Mouse (Mus musculus) regulatory T cell (primary cell): ENCODE measurements around the gene Kif12.

Source experiments
- in situ Hi-C: fragments of 300-600 bp; cut with MboI, MseI; formaldehyde crosslinking; loops from one replicate; pipeline ENCODE4 v1.15.1; 2025; ENCODE audit warnings: high pct_unique_total_duplicates

Kif12 gene

DNA sequence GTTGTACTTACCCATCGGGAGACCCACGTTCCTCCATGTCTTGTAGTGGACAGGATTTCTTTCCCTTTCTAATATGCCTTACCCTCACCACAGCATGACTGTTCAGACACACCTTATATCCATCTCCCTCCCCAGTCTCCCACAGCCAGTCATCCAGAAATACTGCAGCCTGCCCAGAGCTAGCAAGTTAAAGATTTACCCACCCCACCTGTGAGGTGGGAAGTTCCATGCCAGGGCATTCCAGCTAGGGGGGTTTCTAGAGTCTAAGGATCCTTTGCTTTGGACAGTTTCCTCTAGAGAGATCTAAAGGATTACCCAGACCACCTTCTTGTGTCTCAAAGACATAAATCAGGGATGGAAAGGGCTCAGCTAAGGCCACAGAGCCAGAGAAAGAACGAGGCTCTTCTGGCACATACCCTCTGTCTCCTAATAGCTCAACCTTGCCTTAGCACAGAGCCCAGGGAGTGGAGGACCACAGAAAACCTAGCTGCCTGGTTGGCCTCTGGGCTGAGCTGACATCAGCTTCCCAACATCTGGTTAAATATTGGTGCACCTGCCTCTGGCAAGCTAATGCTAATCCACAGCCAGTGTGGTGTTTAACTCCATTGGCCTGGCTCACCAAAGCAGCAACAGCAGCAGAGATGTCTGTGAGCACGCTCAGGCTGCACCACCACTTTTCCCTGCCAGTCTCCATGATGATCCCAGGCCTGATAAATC, at the start of gene Kif12:
Gene Kif12 (minus strand): TSS at position 163 of the 717 bp plus-strand sequence.
- in situ Hi-C loops = no loop called here

DNA sequence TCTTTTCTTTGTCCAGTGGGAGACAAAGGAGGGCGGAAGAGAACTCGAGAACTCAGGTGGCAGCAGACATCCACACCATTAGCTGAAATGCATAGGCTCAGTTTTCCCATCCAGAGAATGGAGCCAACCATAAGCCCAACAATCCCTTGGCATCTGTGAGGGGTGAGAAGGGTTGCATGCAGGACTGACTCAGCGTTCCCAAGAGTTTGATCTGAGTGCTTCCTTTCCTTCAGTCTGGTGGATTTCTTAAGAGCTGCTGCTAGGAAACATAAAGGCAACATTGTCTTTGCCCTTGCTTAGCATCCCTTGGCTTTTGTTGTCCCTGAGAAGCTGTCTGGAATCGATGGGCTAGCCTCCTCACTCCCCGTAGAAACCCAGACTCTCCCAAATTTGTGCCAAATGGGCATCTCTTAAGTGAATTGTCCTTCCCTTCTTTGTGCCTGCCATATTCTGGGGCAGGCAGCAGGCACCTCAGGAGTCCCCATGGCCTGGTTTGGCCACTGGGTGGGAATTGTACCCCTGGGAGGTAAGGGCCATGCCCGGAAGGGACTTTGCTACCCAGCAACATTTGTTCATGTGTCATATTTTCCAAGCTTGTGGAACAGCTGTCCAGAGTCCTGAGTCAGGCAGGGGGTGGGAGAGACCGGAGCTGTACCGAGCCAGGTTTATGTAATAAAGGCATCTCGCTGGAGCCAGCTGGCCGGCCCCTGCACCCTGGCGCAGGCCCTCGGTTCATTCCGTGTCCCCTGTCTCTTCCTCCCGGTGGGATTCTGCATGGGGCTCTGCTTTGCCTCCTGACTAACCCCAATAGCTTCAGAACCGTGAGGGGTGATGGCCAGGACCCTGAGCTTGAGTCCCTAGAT, 49.4 kb upstream of the Kif12 start:
- in situ Hi-C loops = no loop called here

GRCm38 (mm10) chr4:63219635-63220034, 47.7 kb upstream of the Kif12 start:
- in situ Hi-C loops = loop anchor here (5.0 kb wide), 1 partner anchor 88 kb away; no protein-coding TSS in a partner anchor

DNA sequence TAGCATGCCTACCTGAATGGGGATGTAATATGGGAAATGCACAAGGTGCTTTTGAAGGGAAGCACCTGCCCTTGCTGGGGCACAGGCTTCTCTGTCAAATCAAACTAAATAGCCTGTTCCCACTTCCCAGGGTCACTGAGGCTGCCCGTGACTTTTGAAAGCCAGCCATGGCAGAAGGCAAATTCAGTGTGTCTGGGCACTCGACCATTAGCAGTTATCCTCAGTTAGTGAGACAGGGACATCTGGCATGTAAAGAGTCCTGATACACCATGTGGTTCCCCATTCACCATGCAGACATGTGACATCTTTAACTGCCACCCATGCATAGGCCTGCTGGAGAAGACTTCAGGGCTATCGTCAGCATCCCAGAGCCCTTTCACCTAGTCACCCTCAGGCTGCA, 47.1 kb upstream of the Kif12 start:
- in situ Hi-C loops = loop anchor here (5.0 kb wide), 1 partner anchor 88 kb away; no protein-coding TSS in a partner anchor

DNA sequence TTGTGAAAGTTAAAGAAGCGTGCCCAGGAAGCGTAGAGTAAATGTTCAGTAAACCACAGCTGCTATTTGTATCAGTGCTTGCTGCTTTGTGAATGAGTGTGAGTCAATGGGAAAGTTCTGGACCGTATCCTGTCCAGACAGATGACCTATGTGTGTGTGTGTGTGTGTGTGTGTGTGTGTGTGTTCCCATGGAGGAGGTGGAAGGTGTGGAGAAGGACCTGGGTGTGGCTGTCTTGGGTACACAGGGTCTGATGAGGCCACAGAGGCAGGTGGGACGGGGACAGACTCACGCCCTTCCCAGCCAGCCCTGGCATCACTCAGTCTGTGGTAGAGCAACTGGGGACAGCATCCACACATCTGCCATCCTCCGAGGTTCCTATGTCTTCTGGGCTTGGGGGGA, 45.6 kb upstream of the Kif12 start:
- in situ Hi-C loops = loop anchor here (5.0 kb wide), 1 partner anchor 90 kb away; no protein-coding TSS in a partner anchor

DNA sequence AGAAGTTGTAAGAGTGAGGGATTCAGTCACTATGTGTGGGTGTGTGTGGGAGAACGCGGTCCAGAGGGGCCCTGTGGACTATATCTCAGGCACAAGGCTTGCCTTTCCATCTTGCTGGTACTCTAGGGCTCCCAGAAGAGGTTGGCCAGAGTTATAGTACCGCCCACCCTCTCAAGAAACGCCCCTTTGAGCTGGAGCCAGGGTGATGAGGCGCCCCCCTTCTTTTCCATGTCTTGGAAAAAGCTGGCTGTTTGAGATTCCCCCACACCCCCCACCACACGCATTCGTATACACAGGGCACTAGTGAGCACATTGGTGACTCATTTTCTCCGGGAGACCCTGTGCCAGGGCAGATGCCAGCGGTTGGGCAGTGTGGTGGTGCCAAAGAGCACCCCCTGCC, 44.6 kb upstream of the Kif12 start:
- in situ Hi-C loops = loop anchor here (5.0 kb wide), 1 partner anchor 91 kb away; no protein-coding TSS in a partner anchor

DNA sequence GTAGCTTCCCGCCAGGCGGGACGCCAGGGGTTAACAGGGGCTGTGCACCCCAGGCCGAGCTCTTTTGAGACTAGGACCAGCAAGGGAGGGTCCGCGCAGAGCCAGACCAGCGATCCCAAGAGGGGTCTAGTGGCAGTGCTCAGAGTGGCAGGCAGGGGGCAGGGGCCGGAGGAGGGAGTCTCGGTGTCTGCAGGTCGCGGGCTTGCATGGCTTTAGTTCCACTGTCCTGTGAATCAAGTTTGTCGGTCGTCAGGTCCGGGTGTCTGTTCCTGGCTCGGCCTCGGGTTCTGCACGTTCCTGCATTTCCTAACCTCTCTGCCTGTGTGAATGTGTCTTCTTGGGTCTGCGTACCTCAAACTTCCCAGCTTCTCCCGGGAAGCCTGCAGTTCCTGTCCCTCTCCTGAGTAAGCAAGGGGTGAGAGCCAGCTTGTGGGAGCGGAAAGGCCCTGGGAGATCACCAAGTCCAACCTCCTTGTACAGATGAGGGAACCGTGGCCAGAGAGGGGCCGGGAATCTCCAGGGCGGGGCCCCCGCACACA, 44.1 kb upstream of the Kif12 start:
- in situ Hi-C loops = loop anchor here (5.0 kb wide), 1 partner anchor 91 kb away; no protein-coding TSS in a partner anchor

GRCm38 (mm10) chr4:63215185-63215992, 43.5 kb upstream of the Kif12 start:
- in situ Hi-C loops = loop anchor here (5.0 kb wide), 1 partner anchor 92 kb away; no protein-coding TSS in a partner anchor

GRCm38 (mm10) chr4:63213907-63214621, 42.1 kb upstream of the Kif12 start, which contains the start of gene Col27a1:
Gene Col27a1, plus strand, starts transcription at chr4:63214004.
- in situ Hi-C loops = no loop called here

DNA sequence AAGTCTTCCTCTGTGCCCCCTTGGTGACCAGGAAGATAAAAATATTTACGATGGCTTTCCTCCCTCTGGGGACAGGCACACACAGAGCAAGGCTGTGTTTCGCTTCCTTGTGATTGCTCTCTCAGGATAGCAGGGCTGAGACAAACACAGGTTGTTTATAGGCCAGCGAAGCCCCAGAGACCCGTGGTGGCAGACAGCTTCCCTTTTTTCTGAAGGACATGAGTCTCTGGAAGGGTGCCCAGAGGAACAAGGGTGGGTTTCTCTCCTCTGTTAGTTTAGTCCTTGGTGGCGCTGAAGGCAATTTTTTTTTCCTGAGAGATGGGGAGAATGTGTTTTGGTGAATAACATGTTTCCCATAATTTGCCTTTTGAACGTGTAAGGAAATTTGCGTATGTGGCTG, 33.7 kb upstream of the Kif12 start:
- in situ Hi-C loops = no loop called here

DNA sequence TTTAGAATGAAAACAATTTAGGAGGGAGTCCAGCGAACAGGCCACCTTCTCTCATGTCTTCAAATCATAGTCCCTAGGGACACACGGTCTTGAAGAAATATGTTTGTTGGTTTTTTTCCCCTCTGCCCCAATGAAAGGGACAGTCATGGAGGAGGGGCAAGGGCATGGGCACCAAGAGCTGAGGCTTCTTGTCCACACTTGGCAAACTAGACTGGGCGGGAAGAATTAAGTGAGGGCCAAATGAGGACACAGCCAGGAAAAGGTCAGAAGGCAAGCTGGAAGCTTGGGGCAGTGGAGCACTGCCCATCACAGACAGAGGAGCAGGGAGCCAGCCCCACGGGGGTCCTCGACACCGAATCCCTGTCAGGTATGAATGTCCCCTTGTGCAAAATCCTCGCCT, 31.9 kb upstream of the Kif12 start:
- in situ Hi-C loops = no loop called here

- in situ Hi-C loops = no loop called here
Measured at GRCm38 (mm10) chr4:63199366-63199765, 27.4 kb upstream of the Kif12 start.

- in situ Hi-C loops = no loop called here
Measured at GRCm38 (mm10) chr4:63194366-63194765, 22.4 kb upstream of the Kif12 start.

- in situ Hi-C loops = no loop called here
Measured at GRCm38 (mm10) chr4:63191641-63192040, 19.7 kb upstream of the Kif12 start.

DNA sequence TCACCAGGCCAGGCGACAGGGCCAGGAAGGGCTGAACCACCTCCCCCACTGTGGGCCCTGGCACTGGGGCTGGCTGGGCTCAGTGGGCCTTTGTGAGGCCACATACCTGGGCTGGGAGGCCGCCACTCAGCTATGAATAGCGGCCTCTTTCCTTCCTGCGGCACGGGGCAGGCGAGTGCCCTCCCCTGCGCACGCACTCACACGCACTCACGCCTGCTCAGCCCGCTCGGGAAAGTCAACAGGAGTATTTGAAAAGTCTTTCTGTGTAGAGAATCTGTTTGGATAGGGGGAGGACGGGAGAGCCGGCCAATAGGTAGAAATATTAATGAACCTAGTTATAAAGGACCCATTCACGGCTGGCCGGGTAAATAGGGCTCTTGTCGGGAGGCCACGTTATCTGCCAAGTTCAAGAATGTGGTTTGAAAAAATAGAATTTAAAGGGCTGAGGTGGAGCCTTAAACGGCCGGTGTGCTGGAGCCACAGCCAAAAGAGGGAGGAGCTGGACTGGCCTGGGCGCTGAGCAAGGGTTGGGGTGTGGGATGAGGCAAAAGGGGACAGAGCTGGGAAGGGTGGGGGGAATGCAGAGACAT, 14.4 kb upstream of the Kif12 start:
- in situ Hi-C loops = no loop called here

DNA sequence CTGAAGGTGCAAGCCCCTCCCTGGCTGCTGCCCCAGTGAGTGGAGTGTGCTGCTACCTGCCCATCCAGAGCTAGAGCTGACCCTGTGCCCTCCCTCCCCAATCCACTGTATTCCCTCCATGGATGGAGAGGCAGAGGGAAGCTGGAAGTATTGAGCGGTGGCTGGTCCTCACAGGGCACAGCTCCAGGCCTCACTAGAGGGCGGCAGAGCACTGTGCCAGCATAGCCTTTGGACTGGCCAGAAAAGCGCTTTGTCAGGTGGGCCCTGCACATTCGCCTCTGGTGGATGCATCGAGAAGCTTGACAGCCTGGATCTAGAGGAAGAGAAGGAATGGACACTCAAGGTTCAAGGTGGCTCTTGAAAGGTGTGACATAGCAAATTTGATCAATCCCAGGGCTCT, 9.6 kb upstream of the Kif12 start:
- in situ Hi-C loops = no loop called here

DNA sequence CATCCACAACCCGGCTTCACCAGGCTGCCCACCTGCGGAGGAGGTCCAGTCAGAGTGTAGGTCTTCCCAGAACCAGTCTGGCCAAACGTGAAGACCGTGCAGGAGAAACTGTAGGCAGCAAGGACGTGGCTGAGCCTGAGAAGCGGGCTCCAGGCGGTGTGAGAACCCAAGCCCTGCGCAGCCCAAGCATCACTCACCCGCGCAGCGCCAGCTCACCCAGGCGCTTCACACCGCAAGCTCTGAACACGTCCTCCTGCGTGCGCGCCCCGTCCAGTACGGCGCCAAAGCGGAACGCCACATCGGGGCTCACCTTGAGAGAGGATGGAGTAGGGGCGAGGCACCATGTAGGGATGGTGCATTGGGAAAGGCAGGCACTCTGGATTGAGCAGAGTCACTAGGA, 809 bp downstream of the Kif12 start:
- in situ Hi-C loops = no loop called here

- in situ Hi-C loops = no loop called here
Measured at GRCm38 (mm10) chr4:63170061-63170460, 1.9 kb downstream of the Kif12 start.

GRCm38 (mm10) chr4:63166323-63166722, 5.6 kb downstream of the Kif12 start:
- in situ Hi-C loops = no loop called here

- in situ Hi-C loops = no loop called here
Measured at GRCm38 (mm10) chr4:63165636-63166035, 6.3 kb downstream of the Kif12 start.
